Mouse (Mus musculus): Measurements from ENCODE around the gene Ankfy1.

The Ankfy1 gene

DNA sequence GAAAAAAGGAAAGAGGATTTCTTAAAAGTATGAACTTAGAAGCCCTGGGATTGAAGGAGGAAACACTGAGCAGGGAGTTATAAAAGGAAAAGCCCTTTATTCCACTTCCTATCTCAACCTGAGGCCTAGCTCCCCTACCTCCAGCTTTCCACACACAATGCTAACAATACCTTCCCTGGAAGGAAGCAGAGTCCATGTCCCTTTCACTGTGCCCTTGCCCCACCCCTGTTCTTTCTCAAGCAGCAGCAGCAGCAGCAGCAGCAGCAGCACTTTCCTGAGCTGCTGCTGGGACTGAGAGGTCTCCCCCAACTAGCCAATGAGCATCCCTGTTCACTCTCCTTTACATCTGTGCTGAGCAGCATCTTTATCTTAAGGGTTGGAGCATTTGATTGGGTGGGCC lies 89.2 kb downstream of the Ankfy1 start:
- in situ Hi-C loops (cut with MboI; ENCODE audit: unreplicated experiment in 2 of 2), result loop anchor here in 1 of 2 experiments (25.0 kb wide), 1 partner anchor 567 kb away; the partner anchor contains the start of genes 4933427D14Rik, Gm43951, Med31 and Txndc17

DNA sequence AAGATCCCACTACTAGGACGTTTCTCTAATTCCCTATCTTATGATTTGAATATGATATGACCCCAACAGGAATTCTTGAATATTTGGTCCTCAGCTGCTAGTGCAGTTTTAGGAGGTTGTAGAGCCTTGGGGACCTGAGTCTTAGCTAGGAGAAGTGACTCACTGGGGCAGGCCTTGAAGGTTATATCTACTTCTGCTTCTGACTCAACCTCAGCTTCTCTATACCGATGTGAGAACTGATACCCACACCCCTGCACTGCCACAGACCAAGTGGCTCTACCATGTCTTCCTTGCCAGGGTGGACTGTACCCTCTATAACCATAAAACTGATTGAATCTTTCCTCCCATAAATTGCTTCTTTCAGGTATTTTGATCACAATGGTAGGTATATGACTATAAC lies 92.3 kb downstream of the Ankfy1 start:
- in situ Hi-C loops (cut with MboI; ENCODE audit: unreplicated experiment in 2 of 2), result loop anchor here in 1 of 2 experiments (25.0 kb wide), 1 partner anchor 570 kb away; the partner anchor contains the start of genes 4933427D14Rik, Gm43951, Med31 and Txndc17

DNA sequence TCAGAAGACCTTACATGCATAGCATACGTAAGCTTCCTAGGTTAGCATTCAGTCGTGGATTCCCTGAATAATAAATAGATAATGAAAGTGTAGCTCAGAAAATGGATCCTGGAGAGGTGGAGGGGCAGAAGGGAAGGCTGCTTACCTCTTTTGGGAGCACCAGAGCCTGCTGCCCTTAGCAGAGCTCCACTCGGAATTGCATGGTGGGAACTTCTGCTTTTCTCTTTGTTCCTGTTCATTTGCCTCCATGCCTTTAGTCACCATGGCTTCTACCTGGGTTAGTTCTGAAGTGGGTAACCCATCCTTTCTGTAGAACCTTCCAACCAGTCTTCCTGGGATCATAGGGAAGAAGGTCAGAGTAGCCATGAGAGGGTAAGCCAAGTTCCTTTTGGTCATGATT lies 92.7 kb downstream of the Ankfy1 start:
- in situ Hi-C loops (cut with MboI; ENCODE audit: unreplicated experiment in 2 of 2), result loop anchor here in 1 of 2 experiments (25.0 kb wide), 1 partner anchor 570 kb away; the partner anchor contains the start of genes 4933427D14Rik, Gm43951, Med31 and Txndc17

DNA sequence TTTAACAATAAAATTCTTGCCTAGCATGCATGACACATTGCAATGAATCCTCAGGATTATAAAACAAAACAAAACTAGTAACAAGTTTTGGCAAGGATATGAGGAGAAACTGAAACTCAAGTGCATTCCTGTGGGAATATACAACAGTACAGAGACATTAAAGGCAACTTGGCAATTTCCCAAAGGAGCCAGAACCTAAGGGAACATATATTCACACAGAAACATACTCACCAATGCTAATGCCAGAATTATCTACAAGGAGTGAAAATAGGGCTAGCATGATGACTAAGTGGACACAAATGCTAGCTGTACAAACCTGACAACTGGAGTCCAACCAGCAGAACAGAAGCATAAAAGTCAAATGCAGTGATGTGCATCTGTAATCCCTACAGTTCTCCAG lies 102.2 kb downstream of the Ankfy1 start:
- in situ Hi-C loops (cut with MboI; ENCODE audit: unreplicated experiment in 2 of 2), result loop anchor here in 1 of 2 experiments (25.0 kb wide), 1 partner anchor 580 kb away; the partner anchor contains the start of genes 4933427D14Rik, Gm43951, Med31 and Txndc17

DNA sequence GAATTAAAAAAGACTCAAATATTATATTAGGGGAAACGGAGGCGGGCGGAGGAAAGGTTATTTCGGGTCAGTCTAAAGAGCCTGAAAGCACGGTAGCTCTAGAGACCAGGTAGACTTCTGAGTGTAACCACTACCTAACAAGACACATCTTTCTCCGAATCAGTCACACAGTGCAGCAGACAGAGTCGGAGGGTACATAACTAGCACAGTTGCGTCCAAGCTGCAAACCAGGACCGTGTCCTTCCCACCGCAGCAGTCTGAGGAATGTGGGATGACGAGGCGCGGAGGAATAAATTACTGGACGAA lies 105.3 kb downstream of the Ankfy1 start:
- in situ Hi-C loops (cut with MboI; ENCODE audit: unreplicated experiment in 2 of 2), result loop anchor here in 1 of 2 experiments (25.0 kb wide), 1 partner anchor 583 kb away; the partner anchor contains the start of genes 4933427D14Rik, Gm43951, Med31 and Txndc17

DNA sequence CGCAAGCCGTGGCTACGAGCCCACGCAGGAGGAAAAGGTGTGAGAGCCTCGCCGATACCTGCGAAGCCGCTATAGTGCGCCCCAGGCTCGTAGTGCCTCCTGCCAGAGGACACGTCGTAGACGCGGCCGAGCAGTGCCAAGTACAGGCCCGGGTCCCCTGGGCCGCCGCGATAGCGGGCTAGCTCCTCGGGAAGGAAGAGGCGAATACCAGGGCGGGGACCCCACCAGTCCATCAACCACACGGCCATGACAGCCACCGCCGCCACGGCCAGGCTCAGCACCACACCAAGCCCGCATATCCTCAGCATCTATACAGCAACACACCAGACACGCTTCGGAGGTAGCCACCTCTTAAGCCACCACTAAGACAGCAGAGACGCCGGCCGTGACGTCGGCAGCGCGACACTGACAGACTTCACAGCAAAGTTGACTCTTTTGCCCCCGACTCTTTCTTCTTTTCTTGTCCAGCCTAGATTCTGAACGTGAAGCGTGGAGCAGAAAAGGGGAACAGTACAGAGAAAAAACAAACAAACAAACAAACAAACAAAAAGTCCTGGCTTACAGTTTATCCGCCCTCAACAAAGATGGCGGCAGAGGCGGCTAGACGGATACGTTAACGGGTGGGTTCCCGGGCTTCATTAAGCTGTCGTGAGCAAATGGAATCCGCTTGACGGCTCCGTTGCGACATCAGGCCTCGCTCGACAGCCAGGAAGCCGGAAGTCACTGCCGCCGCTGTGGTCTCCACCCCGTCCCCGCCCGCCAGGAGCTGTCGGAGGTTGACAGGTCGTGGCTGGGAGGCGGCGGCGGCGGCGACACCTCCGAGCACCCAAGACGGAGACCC lies 105.9 kb downstream of the Ankfy1 start, which contains the start of the genes Cyb5d2 and Zzef1:
Gene Cyb5d2, minus strand, starts transcription at position 688 of the 841 bp plus-strand sequence.
Gene Zzef1, plus strand, starts transcription at position 772 of the 841 bp plus-strand sequence.
- in situ Hi-C loops (cut with MboI; ENCODE audit: unreplicated experiment in 2 of 2), result loop anchor here in 1 of 2 experiments (25.0 kb wide), 1 partner anchor 583 kb away; the partner anchor contains the start of genes 4933427D14Rik, Gm43951, Med31 and Txndc17

DNA sequence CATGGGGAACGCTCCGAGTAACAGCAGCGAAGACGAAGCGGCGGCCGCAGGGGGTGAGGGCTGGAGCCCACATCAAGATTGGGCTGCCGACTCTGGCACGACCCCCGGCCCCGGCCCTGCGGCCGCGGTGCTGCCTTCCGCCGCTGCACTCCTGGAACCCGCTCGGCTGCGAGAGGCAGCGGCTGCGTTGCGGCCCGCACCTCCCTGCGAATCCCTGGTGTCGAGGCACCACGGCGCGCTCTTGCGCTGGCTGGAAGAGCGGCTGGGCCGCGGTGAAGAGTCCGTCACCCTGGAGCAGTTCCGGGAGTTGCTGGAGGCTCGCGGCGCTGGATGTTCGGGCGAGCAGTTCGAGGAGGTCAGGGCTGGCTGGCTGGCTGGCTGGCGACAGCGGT lies 106.5 kb downstream of the Ankfy1 start:
- in situ Hi-C loops (cut with MboI; ENCODE audit: unreplicated experiment in 2 of 2), result loop anchor here in 1 of 2 experiments (25.0 kb wide), 1 partner anchor 584 kb away; the partner anchor contains the start of genes 4933427D14Rik, Gm43951, Med31 and Txndc17

DNA sequence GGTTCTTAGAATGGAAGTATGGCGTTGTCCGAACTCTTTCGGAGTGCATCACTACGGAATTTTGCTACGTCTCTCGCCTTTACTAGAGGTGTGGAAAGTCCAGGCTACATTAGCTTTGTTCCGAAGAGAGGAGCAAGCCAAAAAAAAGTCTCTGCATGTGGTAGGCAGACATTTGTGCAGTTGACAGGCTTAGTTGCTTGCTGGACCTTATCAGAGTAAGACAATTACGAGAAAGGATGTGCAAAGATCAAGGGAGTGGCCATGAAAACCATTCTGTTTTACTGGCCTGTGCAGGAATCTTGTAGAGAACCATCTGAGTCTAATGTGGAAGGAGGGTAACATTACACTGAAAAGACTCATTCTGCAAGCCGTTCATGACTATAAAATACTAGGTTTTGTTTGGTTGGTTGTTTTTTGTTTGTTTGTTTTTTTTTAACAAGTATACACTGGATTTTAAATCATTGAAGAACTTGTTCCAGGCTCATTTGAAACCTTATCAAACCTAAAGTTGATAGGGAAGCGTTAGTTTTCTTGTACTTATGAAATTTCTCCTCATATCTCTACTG lies 107.0 kb downstream of the Ankfy1 start:
- in situ Hi-C loops (cut with MboI; ENCODE audit: unreplicated experiment in 2 of 2), result loop anchor here in 1 of 2 experiments (25.0 kb wide), 1 partner anchor 585 kb away; the partner anchor contains the start of genes 4933427D14Rik, Gm43951, Med31 and Txndc17

DNA sequence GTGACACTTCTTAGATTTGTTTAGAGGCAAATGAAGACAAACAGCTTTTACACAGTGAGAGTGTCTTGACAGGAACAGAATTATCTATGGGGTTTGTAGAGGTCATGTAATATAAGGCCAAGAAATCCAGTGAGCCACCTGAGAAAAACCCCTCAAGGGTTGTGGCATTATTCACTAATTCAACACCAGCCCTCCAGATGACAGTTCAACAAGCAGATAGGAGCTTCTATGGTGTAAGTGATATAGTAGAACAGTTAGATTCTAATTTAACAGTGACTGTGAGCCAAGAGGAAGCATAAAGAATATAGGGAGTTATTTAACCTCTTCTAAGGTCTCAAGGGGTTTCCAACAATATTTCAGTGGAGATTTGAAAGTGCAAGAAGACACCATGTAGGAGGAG lies 108.3 kb downstream of the Ankfy1 start:
- in situ Hi-C loops (cut with MboI; ENCODE audit: unreplicated experiment in 2 of 2), result loop anchor here in 1 of 2 experiments (25.0 kb wide), 1 partner anchor 586 kb away; the partner anchor contains the start of genes 4933427D14Rik, Gm43951, Med31 and Txndc17

DNA sequence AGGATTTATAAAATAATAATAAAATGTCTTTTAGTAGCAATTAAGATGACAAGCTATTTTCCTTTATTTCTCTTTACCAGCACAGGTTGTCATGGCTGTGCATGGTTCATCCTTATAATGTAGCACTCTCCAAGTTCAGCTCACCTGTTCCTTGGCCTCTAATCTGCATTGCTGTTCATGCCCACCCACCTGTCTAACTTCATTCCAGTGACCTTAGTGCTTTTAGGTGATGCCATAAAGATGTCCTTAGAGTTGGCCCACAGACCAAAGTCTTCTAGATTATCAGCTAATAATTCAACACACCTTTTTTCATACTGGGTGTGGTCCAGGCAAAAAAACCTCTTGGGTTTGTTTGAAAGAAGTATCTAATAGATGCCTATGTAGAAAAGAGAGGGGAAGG lies 111.4 kb downstream of the Ankfy1 start:
- in situ Hi-C loops (cut with MboI; ENCODE audit: unreplicated experiment in 2 of 2), result no loop called here

DNA sequence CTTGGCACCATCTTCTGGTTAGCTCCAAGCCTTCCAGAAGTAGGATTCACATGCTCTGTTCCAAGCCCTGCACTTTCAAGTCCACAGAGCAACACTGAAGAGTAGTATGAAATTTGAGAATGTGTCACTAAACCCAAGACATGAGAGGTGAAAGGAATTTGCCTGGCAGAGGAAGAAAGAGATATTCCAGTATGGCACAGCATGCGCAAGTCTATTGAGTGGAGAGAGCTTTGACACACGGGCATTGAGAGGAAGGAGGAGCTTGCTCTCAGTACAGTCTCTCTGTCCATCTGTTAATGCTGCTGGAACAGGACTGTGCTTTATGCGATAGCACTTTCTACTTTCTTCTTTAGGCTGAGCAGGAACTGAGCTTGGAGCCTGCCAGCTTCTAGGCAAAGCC lies 113.2 kb downstream of the Ankfy1 start:
- in situ Hi-C loops (cut with MboI; ENCODE audit: unreplicated experiment in 2 of 2), result no loop called here

DNA sequence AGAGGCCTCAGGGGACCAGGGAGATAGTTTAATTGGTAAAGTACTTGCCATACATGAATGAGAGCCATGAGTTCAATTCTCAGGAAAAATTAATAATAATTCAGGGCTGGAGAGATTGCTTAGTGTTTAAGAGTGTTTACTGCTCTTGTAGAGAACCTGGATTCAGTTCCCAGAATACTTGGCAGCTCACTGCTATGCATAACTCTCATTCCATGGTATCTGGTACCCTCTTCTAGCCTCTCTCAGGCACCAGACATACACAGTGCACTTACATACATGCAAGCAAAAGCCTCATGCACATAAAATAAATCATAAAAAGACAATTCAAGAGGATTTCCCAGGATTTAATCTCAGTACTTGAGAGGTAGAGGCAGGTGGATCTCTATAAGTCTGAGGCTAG lies 114.8 kb downstream of the Ankfy1 start:
- in situ Hi-C loops (cut with MboI; ENCODE audit: unreplicated experiment in 2 of 2), result no loop called here

DNA sequence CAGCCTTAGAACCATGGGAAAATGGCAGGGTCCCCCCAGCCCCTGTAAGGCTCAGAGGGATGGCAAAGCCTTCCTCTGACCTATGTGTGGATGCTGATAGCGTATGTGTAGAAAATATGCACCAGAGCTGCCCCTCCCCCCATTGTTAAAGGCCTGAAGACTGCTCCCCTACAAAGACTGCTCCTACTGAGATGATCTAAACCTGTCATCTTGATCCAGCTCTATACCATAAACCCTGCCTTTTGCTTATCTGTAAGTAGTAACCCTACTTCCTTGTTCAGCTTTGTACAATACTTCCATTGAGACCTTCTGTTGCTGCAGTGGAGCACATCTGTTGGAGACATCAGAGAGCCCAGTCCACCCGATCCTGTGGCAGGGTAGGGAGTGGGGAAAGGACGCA lies 115.4 kb downstream of the Ankfy1 start:
- in situ Hi-C loops (cut with MboI; ENCODE audit: unreplicated experiment in 2 of 2), result no loop called here

DNA sequence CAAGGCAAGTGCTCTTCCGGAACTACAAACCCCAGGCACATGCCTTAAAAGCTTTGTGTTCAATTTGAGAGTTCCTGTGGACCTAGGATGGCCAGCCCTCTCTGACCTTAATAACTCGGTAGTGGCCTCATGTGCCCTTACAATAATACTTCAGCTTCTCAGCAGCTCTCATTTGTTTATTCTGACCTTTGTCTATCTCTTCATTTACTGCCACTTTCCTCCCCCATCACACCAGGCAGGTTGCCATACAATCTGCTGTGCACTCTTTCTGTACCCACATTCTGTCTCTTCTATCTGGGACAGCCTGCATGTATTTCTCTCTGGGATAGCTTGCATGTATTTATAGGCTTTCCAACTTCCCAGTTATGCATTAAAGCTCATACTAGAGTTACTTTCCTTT lies 116.8 kb downstream of the Ankfy1 start:
- in situ Hi-C loops (cut with MboI; ENCODE audit: unreplicated experiment in 2 of 2), result no loop called here

DNA sequence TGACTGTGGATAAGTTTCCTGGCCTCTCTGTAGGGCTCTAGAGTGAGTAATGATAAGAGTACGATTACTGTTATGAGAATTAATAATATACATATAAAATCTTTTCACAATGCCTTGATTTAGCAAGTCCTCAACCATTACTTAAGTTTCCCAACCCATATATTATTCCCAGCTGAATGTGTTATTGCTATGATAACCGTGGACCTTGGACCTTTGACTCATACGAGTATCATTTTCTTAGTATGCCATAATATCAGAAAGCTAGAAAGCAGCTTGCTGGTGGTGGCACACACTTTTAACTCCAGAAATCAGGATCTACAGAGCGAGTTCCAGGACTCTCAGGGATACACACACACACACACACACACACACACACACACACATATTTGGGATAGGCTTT lies 118.2 kb downstream of the Ankfy1 start:
- in situ Hi-C loops (cut with MboI; ENCODE audit: unreplicated experiment in 2 of 2), result no loop called here

DNA sequence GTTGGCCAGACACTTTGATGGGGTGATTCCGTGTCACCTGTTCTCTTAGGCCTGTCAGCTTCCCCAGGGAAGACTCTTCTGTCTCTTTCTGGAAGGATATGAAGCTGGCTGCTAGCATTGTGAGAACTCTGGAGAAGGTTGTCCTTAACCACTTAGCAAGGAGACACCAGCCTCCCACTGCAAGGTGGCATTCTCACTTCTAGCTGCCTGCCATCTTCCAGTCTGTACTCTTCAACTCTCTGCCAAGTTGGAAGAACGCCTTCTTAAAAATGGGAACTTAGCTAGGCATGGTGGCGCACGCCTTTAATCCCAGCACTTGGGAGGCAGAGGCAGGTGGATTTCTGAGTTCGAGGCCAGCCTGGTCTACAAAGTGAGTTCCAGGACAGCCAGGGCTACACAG lies 123.9 kb downstream of the Ankfy1 start:
- in situ Hi-C loops (cut with MboI; ENCODE audit: unreplicated experiment in 2 of 2), result no loop called here

DNA sequence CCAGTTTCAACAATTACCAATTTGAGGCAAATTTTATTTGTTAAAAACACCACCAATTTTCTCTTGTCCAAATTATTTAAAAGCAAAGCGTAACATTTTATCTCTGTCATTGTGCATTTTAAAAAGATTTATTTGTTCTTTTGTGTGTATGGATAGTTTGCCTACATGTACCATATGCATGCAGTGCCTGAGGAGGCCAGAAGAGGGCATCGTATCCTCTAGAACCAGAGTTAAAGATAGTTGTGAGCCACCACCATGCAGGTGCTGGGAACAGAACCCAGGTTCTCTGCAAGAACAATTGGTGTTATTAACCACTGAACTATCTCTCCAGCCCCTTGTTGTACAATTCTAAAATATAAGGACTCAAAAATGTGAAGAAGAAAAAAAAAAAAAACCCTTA lies 124.4 kb downstream of the Ankfy1 start:
- in situ Hi-C loops (cut with MboI; ENCODE audit: unreplicated experiment in 2 of 2), result no loop called here

DNA sequence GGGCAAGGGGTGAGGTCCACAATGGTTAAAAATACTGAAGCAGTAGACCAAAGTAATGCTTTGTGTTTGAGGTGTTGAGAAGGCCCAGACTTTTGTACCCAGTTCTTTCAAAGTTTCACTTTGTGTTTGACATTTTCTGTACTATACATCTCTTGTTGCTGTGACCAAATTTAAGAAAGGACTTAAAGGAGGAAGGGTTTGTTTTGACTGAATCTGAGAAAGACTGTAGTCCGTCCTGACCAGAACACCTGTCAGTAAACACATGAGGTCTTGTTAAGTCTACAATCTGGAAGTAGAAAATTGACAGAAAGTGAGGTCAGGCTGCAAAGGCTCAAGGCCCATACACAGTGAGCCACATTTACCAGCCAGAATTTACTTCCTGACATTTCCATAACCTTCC lies 127.1 kb downstream of the Ankfy1 start:
- in situ Hi-C loops (cut with MboI; ENCODE audit: unreplicated experiment in 2 of 2), result no loop called here

DNA sequence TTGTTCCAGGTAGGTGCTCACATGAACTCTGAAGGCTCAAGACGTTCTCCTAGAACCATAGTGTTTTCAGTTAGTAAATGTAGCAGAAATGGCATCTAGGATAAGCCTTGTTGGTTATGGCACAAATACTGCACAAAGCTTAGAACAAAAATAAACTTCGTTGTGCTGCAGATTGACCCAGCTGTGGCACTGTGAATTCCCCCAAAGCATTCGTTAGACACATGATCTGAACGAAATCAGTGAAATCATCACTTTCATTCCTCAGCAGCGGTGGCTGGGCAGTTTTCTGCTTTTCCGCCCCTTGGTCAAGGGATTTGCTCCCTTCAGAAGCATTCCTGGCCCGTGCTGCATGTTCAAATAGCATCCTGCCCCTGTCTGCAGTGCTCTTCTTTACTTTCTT lies 128.3 kb downstream of the Ankfy1 start:
- in situ Hi-C loops (cut with MboI; ENCODE audit: unreplicated experiment in 2 of 2), result no loop called here

DNA sequence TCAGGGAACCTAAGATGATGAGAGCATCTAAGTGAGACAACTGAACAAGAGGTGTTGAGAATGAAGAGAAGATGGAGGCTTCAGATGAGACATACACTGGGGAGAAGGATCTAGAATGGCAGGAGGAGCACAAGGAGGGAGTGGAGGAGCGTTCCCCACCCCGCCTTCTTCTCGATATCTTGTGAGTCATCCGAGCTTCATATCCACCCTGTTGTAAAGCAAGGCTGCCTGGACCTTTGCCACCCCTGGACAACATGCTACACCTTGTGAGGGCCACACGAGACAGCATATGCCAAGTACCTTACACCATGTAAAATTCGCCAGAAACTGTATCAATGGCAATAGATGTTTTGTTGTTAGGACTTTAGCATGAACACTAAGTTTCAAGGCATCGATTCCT lies 131.2 kb downstream of the Ankfy1 start:
- in situ Hi-C loops (cut with MboI; ENCODE audit: unreplicated experiment in 2 of 2), result no loop called here

All from v-Abl transformed pro-B cells (cell line).